Mouse (Mus musculus) small intestine, adult 2 months (tissue): ENCODE data around the gene Cacna1i.

Source experiments
- CTCF ChIP-seq: fragments of 200-500 bp; IDR thresholded peaks from 2 replicates; pipeline ENCODE4 v1.5.1; 2012; ENCODE audit warnings: low read depth, mild to moderate bottlenecking, control low read depth, inconsistent platforms, low read length, moderate library complexity, mixed read lengths; ENCODE audit not compliant: insufficient replicate concordance, insufficient read length; ENCODE audit errors: extremely low read depth
- POLR2A ChIP-seq: fragments of 200-500 bp; IDR thresholded peaks from 2 replicates; pipeline ENCODE4 v1.6.1; 2012; ENCODE audit warnings: low read depth, mild to moderate bottlenecking, control low read depth, inconsistent platforms, low read length, moderate library complexity

GRCm38 (mm10) chr15:80277625-80278024 is 9.4 kb upstream of the Cacna1i start:
- TF ChIP-seq POLR2A: no peak
- no peak for TF ChIP-seq CTCF
